Mouse (Mus musculus): Measurements from ENCODE around the gene Etv6. TPM values are rescaled to one million over a fixed set of nuclear protein-coding genes. Genes with fewer than 3 reads are reported as not detected.

Etv6 gene
- polyA plus RNA-seq, 1 experiment from 2014 or later, result 6.9 TPM

- no peaks in the 10 kb centered on the region for H3K4me1 ChIP-seq (replicated peaks)
- H3K36me3 ChIP-seq, result no peaks in the 10 kb centered on the region
- no peak overlapping the region for H3K9ac ChIP-seq (replicated peaks)
- no peaks in the 10 kb centered on the region for H3K9me3 ChIP-seq
- no peak for ATAC-seq
- no peak overlapping the region for H3K27ac ChIP-seq
- no peak overlapping the region for H3K4me2 ChIP-seq (replicated peaks)
- 94% methylated on average over 15 of the region's 15 CpGs for WGBS
- no peak overlapping the region for H3K4me3 ChIP-seq (replicated peaks)
- H3K27me3 ChIP-seq, result no peaks in the 10 kb centered on the region
These were observed 46.9 kb downstream of the Etv6 start for GRCm38 (mm10) chr6:134082229-134082920.

GRCm38 (mm10) chr6:134083428-134083827 lies 47.9 kb downstream of the Etv6 start:
- Histone ChIP-seq H3K4me2 (replicated peaks) (no peak overlapping the region), H3K27me3 (no peaks in the 10 kb centered on the region), H3K4me1 (replicated peaks) (no peaks in the 10 kb centered on the region), H3K9me3 (no peaks in the 10 kb centered on the region), H3K36me3 (no peaks in the 10 kb centered on the region), H3K4me3 (replicated peaks) (no peak overlapping the region), H3K9ac (replicated peaks) (no peak overlapping the region), H3K27ac (no peak overlapping the region)
- WGBS, result 69% methylated on average over 4 of the region's 4 CpGs
- no peak for ATAC-seq

- H3K9me3 ChIP-seq, result no peaks in the 10 kb centered on the region
- WGBS, result 94% methylated on average over 7 of the region's 7 CpGs
- H3K27ac ChIP-seq, result no peak overlapping the region
- H3K36me3 ChIP-seq, result no peaks in the 10 kb centered on the region
- no peak for ATAC-seq
- no peaks in the 10 kb centered on the region for H3K4me1 ChIP-seq (replicated peaks)
- H3K4me3 ChIP-seq (replicated peaks), result no peak overlapping the region
- no peaks in the 10 kb centered on the region for H3K27me3 ChIP-seq
- no peak overlapping the region for H3K4me2 ChIP-seq (replicated peaks)
- H3K9ac ChIP-seq (replicated peaks), result no peak overlapping the region
These were observed 50.9 kb downstream of the Etv6 start for GRCm38 (mm10) chr6:134086351-134086750.

GRCm38 (mm10) chr6:134087709-134088108 lies 52.2 kb downstream of the Etv6 start:
- Histone ChIP-seq H3K4me2 (replicated peaks) (no peak overlapping the region), H3K4me3 (replicated peaks) (no peak overlapping the region), H3K9ac (replicated peaks) (no peak overlapping the region), H3K36me3 (no peaks in the 10 kb centered on the region), H3K9me3 (no peaks in the 10 kb centered on the region), H3K27me3 (no peaks in the 10 kb centered on the region), H3K4me1 (replicated peaks) (no peaks in the 10 kb centered on the region), H3K27ac (no peak overlapping the region)
- 91% methylated on average over 4 of the region's 4 CpGs for WGBS
- no peak for ATAC-seq

- no peak overlapping the region for H3K9ac ChIP-seq (replicated peaks)
- no peak overlapping the region for H3K27ac ChIP-seq
- H3K4me2 ChIP-seq (replicated peaks), result no peak overlapping the region
- no peak overlapping the region for H3K4me3 ChIP-seq (replicated peaks)
- no peaks in the 10 kb centered on the region for H3K4me1 ChIP-seq (replicated peaks)
- H3K27me3 ChIP-seq, result no peaks in the 10 kb centered on the region
- H3K36me3 ChIP-seq, result peaks cover 3% of the 10 kb centered on the region; the same call in 1 of the 2 replicates
- no peaks in the 10 kb centered on the region for H3K9me3 ChIP-seq
- WGBS, result 89% methylated on average over 7 of the region's 7 CpGs
- no peak for ATAC-seq
These were observed 54.3 kb downstream of the Etv6 start for GRCm38 (mm10) chr6:134089671-134090377.

- Histone ChIP-seq H3K27me3 (no peaks in the 10 kb centered on the region), H3K4me2 (replicated peaks) (no peak overlapping the region), H3K4me3 (replicated peaks) (no peak overlapping the region), H3K9me3 (no peaks in the 10 kb centered on the region), H3K27ac (no peak overlapping the region), H3K36me3 (peaks cover 3% of the 10 kb centered on the region; the same call in 1 of the 2 replicates), H3K4me1 (replicated peaks) (no peaks in the 10 kb centered on the region), H3K9ac (replicated peaks) (no peak overlapping the region)
- ATAC-seq, result no peak
- WGBS, result 90% methylated on average over 4 of the region's 4 CpGs
These were observed 54.8 kb downstream of the Etv6 start for GRCm38 (mm10) chr6:134090378-134090692.

GRCm38 (mm10) chr6:134090875-134091274 lies 55.4 kb downstream of the Etv6 start:
- Histone ChIP-seq H3K9me3 (no peaks in the 10 kb centered on the region), H3K4me1 (replicated peaks) (no peaks in the 10 kb centered on the region), H3K27me3 (no peaks in the 10 kb centered on the region), H3K36me3 (peaks cover 3% of the 10 kb centered on the region; the same call in 1 of the 2 replicates), H3K27ac (no peak overlapping the region), H3K9ac (replicated peaks) (no peak overlapping the region), H3K4me2 (replicated peaks) (no peak overlapping the region), H3K4me3 (replicated peaks) (no peak overlapping the region)
- ATAC-seq, result no peak
- 90% methylated on average over 4 of the region's 4 CpGs for WGBS

GRCm38 (mm10) chr6:134091398-134091801 lies 55.9 kb downstream of the Etv6 start:
- WGBS, result 80% methylated on average over 8 of the region's 8 CpGs
- no peak overlapping the region for H3K9ac ChIP-seq (replicated peaks)
- ATAC-seq, result no peak

GRCm38 (mm10) chr6:134094066-134094465 lies 58.6 kb downstream of the Etv6 start:
- no peak for ATAC-seq
- WGBS, result 91% methylated on average over 5 of the region's 5 CpGs

More at GRCm38 (mm10) chr6:134091398-134091801, 55.9 kb downstream of the Etv6 start:
- no peak overlapping the region for H3K27ac ChIP-seq
- no peak overlapping the region for H3K4me2 ChIP-seq (replicated peaks)
- no peaks in the 10 kb centered on the region for H3K27me3 ChIP-seq
- H3K36me3 ChIP-seq, result peaks cover 3% of the 10 kb centered on the region; the same call in 1 of the 2 replicates
- no peaks in the 10 kb centered on the region for H3K4me1 ChIP-seq (replicated peaks)
- H3K4me3 ChIP-seq (replicated peaks), result no peak overlapping the region
- H3K9me3 ChIP-seq, result no peaks in the 10 kb centered on the region

GRCm38 (mm10) chr6:134094620-134095019 lies 59.1 kb downstream of the Etv6 start:
- no peak for ATAC-seq
- peaks cover 3% of the 10 kb centered on the region; the same call in 1 of the 2 replicates for H3K36me3 ChIP-seq
- WGBS, result 98% methylated on average over 7 of the region's 8 CpGs
- H3K9me3 ChIP-seq, result no peaks in the 10 kb centered on the region
- H3K4me2 ChIP-seq (replicated peaks), result no peak overlapping the region
- H3K4me1 ChIP-seq (replicated peaks), result no peaks in the 10 kb centered on the region
- no peak overlapping the region for H3K9ac ChIP-seq (replicated peaks)
- H3K27ac ChIP-seq, result no peak overlapping the region
- no peak overlapping the region for H3K4me3 ChIP-seq (replicated peaks)
- no peaks in the 10 kb centered on the region for H3K27me3 ChIP-seq

More at GRCm38 (mm10) chr6:134094066-134094465, 58.6 kb downstream of the Etv6 start:
- Histone ChIP-seq H3K9me3 (no peaks in the 10 kb centered on the region), H3K36me3 (peaks cover 3% of the 10 kb centered on the region; the same call in 1 of the 2 replicates), H3K27ac (no peak overlapping the region), H3K4me2 (replicated peaks) (no peak overlapping the region), H3K27me3 (no peaks in the 10 kb centered on the region), H3K9ac (replicated peaks) (no peak overlapping the region), H3K4me1 (replicated peaks) (no peaks in the 10 kb centered on the region), H3K4me3 (replicated peaks) (no peak overlapping the region)

- no peak overlapping the region for H3K4me3 ChIP-seq (replicated peaks)
- WGBS, result 89% methylated on average over 4 of the region's 4 CpGs
- no peak overlapping the region for H3K27ac ChIP-seq
- H3K9me3 ChIP-seq, result no peaks in the 10 kb centered on the region
- peaks cover 3% of the 10 kb centered on the region; the same call in 1 of the 2 replicates for H3K36me3 ChIP-seq
- H3K9ac ChIP-seq (replicated peaks), result no peak overlapping the region
- H3K4me1 ChIP-seq (replicated peaks), result no peaks in the 10 kb centered on the region
- H3K4me2 ChIP-seq (replicated peaks), result no peak overlapping the region
- no peak for ATAC-seq
- no peaks in the 10 kb centered on the region for H3K27me3 ChIP-seq
These were observed 60.1 kb downstream of the Etv6 start for GRCm38 (mm10) chr6:134095582-134095981.

GRCm38 (mm10) chr6:134099976-134100743 lies 64.7 kb downstream of the Etv6 start:
- Histone ChIP-seq H3K4me1 (replicated peaks) (peaks cover 3% of the 10 kb centered on the region; the same call in 1 of the 2 replicates), H3K36me3 (no peaks in the 10 kb centered on the region), H3K9me3 (no peaks in the 10 kb centered on the region), H3K4me3 (replicated peaks) (no peak overlapping the region), H3K27me3 (no peaks in the 10 kb centered on the region), H3K27ac (no peak overlapping the region), H3K9ac (replicated peaks) (no peak overlapping the region), H3K4me2 (replicated peaks) (no peak overlapping the region)
- ATAC-seq, result no peak
- WGBS, result 94% methylated on average over 11 of the region's 11 CpGs

Data from midbrain, embryonic 13.5 days (tissue).